Mouse (Mus musculus) midbrain, embryonic 16.5 days (tissue): Measurements from ENCODE around the gene Tubgcp2. TPM values are rescaled to one million over a fixed set of nuclear protein-coding genes. Genes with fewer than 3 reads are reported as not detected.

Experiments
- ATAC-seq: fragments of 200-750 bp; cut with Nextera tagmentation; 2 replicates; pipeline ENCODE4 v1.8.0; 2017; ENCODE audit warnings: moderate TSS enrichment
- H3K27ac ChIP-seq: fragments of 300-500 bp; sonication (generic); 2 replicates; pipeline ENCODE4 v1.5.1; 2014; ENCODE audit warnings: mild to moderate bottlenecking, low read length, mixed read lengths
- H3K27me3 ChIP-seq: fragments of 300-500 bp; sonication (generic); 2 replicates; pipeline ENCODE4 v1.6.1; 2014; ENCODE audit warnings: low read depth, low read length, mixed read lengths; ENCODE audit not compliant: control insufficient read depth, insufficient read depth
- H3K36me3 ChIP-seq: fragments of 300-500 bp; sonication (generic); 2 replicates; pipeline ENCODE4 v1.6.1; 2014; ENCODE audit warnings: mild to moderate bottlenecking, low read length, moderate library complexity, mixed read lengths; ENCODE audit not compliant: control insufficient read depth, insufficient read depth
- H3K4me1 ChIP-seq: fragments of 300-500 bp; sonication (generic); 2 replicates; pipeline ENCODE4 v1.6.1; 2014; ENCODE audit warnings: mild to moderate bottlenecking, low read length, mixed read lengths; ENCODE audit not compliant: control insufficient read depth, insufficient read depth
- H3K4me2 ChIP-seq: fragments of 300-500 bp; sonication (generic); 2 replicates; pipeline ENCODE4 v1.6.1; 2014; ENCODE audit warnings: mild to moderate bottlenecking, low read length, mixed read lengths
- H3K4me3 ChIP-seq: fragments of 300-500 bp; sonication (generic); 2 replicates; pipeline ENCODE4 v1.5.1; 2014; ENCODE audit warnings: low read depth, mild to moderate bottlenecking, low read length, moderate library complexity, mixed read lengths
- H3K9ac ChIP-seq: fragments of 300-500 bp; sonication (generic); 2 replicates; pipeline ENCODE4 v1.6.1; 2014; ENCODE audit warnings: low read depth, low read length, mixed read lengths
- H3K9me3 ChIP-seq: fragments of 300-500 bp; sonication (generic); replicated peaks from 2 replicates; pipeline ENCODE4 v1.6.1; 2014; ENCODE audit warnings: mild to moderate bottlenecking, low read length, mixed read lengths; ENCODE audit not compliant: control insufficient read depth, poor library complexity, severe bottlenecking
- WGBS: fragments of 180-500 bp; shearing (Covaris S2); extraction: QIAGEN DNeasy Blood & Tissue Kit; methylation state at CpG from one replicate; pipeline ENCODE4 v1.1.7; 2014; 5-methylcytosine and 5-hydroxymethylcytosine counted together
- polyA plus RNA-seq: library from polyadenylated mRNA; unstranded; fragments of >200 nt; fragmentation: Nextera tagmentation; extraction: Ambion mirVana; gene quantifications from 2 replicates; pipeline ENCODE4 v1.2.1, GENCODE M21; 2015

Gene Tubgcp2
- polyA plus RNA-seq, 1 experiment from 2014 or later = 58.0 TPM

GRCm38 (mm10) chr7:139993532-139993931 is 42.9 kb downstream of the Tubgcp2 start:
- no peak for ATAC-seq
- H3K27me3 ChIP-seq = no peaks in the 10 kb centered on the region
- H3K4me3 ChIP-seq = no peak overlapping the region
- H3K36me3 ChIP-seq = peaks cover 20% of the 10 kb centered on the region
- H3K9ac ChIP-seq = no peak overlapping the region
- 92% methylated on average over 6 of the region's 6 CpGs for WGBS
- no peak overlapping the region for H3K4me2 ChIP-seq
- H3K27ac ChIP-seq = no peak overlapping the region
- H3K4me1 ChIP-seq = no peaks in the 10 kb centered on the region
- H3K9me3 ChIP-seq = no peaks in the 10 kb centered on the region

DNA sequence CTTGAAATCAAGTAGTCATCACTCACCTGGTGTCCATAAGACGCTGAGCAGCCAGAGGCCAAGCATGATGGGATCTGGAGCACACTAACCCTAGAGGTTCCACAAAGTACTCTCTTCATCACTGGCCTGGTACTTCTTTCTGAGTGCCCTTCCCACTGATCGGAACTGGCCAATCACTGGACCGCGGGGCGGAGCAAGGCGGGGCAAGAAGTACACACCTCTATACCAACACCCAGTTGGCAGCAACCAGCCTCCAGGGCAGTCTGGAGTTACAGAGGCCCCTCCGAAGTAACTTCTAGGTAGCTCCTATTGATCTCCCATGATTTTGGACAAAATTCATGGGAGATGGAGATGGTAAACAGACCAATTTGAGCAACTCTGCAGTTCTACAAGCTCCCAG is 44.1 kb downstream of the Tubgcp2 start, which contains the start of gene Adam8:
Gene Adam8 (minus strand): TSS at position 157 of the 400 bp plus-strand sequence.
- H3K4me2 ChIP-seq = no peak within 1 kb of the TSS
- H3K9ac ChIP-seq = no peak within 1 kb of the TSS
- H3K36me3 ChIP-seq = peaks cover 11% of the 10 kb centered on the region
- no peaks in the 10 kb centered on the region for H3K27me3 ChIP-seq
- ATAC-seq = no peak
- H3K27ac ChIP-seq = no peak within 1 kb of the TSS
- no peak within 1 kb of the TSS for H3K4me3 ChIP-seq
- no peaks in the 10 kb centered on the region for H3K4me1 ChIP-seq
- WGBS = 28% methylated on average over 7 of the region's 7 CpGs
- H3K9me3 ChIP-seq = no peaks in the 10 kb centered on the region

GRCm38 (mm10) chr7:139990864-139991394 is 45.5 kb downstream of the Tubgcp2 start:
- no peak overlapping the region for H3K9ac ChIP-seq
- no peaks in the 10 kb centered on the region for H3K4me1 ChIP-seq
- H3K36me3 ChIP-seq = no peaks in the 10 kb centered on the region
- H3K4me2 ChIP-seq = no peak overlapping the region
- H3K9me3 ChIP-seq = no peaks in the 10 kb centered on the region
- 77% methylated on average over 8 of the region's 8 CpGs for WGBS
- no peak overlapping the region for H3K4me3 ChIP-seq
- no peak overlapping the region for H3K27ac ChIP-seq
- no peak for ATAC-seq
- no peaks in the 10 kb centered on the region for H3K27me3 ChIP-seq

DNA sequence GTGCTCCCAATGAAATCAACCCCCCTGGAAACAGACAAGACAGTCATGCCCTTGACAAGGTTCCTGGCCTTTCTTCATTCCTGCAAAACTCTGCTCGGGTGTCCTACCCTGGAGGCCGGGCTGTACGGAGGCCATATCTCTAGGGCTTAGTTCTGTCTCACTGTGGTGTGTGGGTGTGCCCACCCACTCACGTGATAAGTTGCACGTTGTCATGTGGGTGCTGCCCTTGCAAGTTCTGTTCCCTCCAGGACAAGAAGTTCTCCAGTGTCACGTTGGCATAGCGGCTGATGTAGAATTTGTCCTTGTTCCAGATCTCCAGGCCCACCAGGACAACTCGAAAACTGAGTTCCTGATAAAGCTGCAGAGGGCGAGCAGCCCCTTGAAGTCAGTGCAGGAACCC is 48.2 kb downstream of the Tubgcp2 start:
- WGBS = 91% methylated on average over 9 of the region's 9 CpGs
- Histone ChIP-seq H3K4me1 (no peaks in the 10 kb centered on the region), H3K9ac (no peak overlapping the region), H3K4me3 (no peak overlapping the region), H3K9me3 (no peaks in the 10 kb centered on the region), H3K27ac (no peak overlapping the region), H3K36me3 (no peaks in the 10 kb centered on the region; the same call in 1 of the 2 replicates), H3K27me3 (no peaks in the 10 kb centered on the region), H3K4me2 (no peak overlapping the region)
- no peak for ATAC-seq

DNA sequence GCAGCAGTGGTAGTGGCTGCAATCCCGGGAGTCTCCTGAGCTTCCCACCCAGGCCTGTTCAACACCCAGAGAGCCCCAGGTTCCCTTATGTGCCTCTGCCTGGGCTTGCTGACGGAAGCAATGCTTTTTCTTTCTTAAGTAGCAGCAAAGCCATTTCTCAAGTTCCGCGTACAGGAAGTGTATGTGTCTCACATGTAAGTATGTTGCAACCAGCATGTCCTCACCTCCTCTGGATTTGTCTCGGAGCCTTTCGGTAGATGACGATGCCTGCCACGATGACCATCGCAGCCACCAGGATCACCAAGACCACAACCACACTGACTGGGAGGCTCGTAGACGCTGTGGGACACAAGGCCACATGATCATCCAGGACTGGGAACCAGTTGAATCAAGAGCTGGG is 52.0 kb downstream of the Tubgcp2 start:
- no peaks in the 10 kb centered on the region; the same call in 1 of the 2 replicates for H3K36me3 ChIP-seq
- no peaks in the 10 kb centered on the region for H3K4me1 ChIP-seq
- no peak overlapping the region for H3K27ac ChIP-seq
- no peak for ATAC-seq
- H3K27me3 ChIP-seq = no peaks in the 10 kb centered on the region
- WGBS = 96% methylated on average over 11 of the region's 11 CpGs
- H3K9ac ChIP-seq = no peak overlapping the region
- no peaks in the 10 kb centered on the region for H3K9me3 ChIP-seq
- H3K4me3 ChIP-seq = no peak overlapping the region
- H3K4me2 ChIP-seq = no peak overlapping the region

DNA sequence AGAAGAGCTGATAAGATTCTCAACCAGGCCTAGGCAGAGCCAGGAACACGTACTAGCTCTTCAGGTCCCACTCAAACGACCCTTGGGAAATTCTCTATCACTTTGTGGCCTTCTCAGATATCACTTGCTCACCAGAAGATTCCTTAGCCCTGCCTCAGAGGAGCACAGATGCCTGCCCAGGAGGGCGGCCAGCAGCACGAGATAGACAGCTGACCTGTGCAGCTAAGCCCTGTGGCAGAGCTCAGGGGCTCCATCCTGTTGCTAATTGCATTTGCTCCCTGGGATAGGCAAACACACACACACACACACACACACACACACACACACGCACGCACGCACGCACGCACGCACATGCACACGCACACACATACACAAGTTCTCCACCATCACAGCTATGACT is 54.4 kb downstream of the Tubgcp2 start:
- Histone ChIP-seq H3K27ac (no peak overlapping the region), H3K4me3 (no peak overlapping the region), H3K9ac (no peak overlapping the region), H3K27me3 (no peaks in the 10 kb centered on the region), H3K4me2 (no peak overlapping the region), H3K4me1 (peaks cover 4% of the 10 kb centered on the region; the same call in 1 of the 2 replicates), H3K36me3 (no peaks in the 10 kb centered on the region; the same call in 1 of the 2 replicates), H3K9me3 (no peaks in the 10 kb centered on the region)
- 88% methylated on average over 11 of the region's 11 CpGs for WGBS
- ATAC-seq = no peak

DNA sequence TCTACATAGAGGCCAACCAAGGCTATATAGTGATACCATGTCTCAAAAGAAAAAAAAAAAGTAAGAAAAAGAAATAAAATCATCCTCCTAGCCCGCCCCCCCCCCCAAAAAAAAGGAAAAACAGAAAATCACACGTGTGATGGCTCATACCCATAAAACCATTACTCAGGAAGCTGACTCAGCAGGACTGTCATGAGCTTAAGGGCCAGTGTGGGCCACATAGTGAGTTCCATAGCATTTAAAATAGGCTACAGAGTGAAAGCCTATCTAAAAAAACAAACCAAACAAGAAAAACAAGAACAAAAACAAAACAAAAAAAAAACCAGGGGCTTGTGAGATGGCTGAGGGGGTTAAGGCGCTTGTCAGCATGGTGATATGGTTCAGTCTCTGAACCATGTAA is 55.7 kb downstream of the Tubgcp2 start:
- 63% methylated on average over 3 of the region's 3 CpGs for WGBS
- no peak for ATAC-seq

GRCm38 (mm10) chr7:139979011-139979719 is 57.3 kb downstream of the Tubgcp2 start:
- Histone ChIP-seq H3K27me3 (no peaks in the 10 kb centered on the region), H3K4me3 (peak overlapping the region; percentile 55), H3K4me1 (peaks cover 4% of the 10 kb centered on the region; the same call in 1 of the 2 replicates), H3K9ac (peak overlapping the region; percentile 75), H3K36me3 (no peaks in the 10 kb centered on the region; the same call in 1 of the 2 replicates), H3K4me2 (peak overlapping the region; percentile 91), H3K27ac (no peak overlapping the region), H3K9me3 (no peaks in the 10 kb centered on the region)
- ATAC-seq = peak; percentile 61
- 39% methylated on average over 13 of the region's 13 CpGs for WGBS

More for the DNA sequence above, 55.7 kb downstream of the Tubgcp2 start:
- H3K27ac ChIP-seq = no peak overlapping the region
- peaks cover 4% of the 10 kb centered on the region; the same call in 1 of the 2 replicates for H3K4me1 ChIP-seq
- no peak overlapping the region for H3K4me2 ChIP-seq
- H3K27me3 ChIP-seq = no peaks in the 10 kb centered on the region
- H3K4me3 ChIP-seq = no peak overlapping the region
- H3K9me3 ChIP-seq = no peaks in the 10 kb centered on the region
- no peaks in the 10 kb centered on the region; the same call in 1 of the 2 replicates for H3K36me3 ChIP-seq
- no peak overlapping the region for H3K9ac ChIP-seq

GRCm38 (mm10) chr7:139978278-139978892 is 58.1 kb downstream of the Tubgcp2 start, which contains the start of gene 6430531B16Rik:
TSS of gene 6430531B16Rik (minus strand) at chr7:139978755.
- ATAC-seq = peak; percentile 98
- H3K27me3 ChIP-seq = no peaks in the 10 kb centered on the region
- H3K9me3 ChIP-seq = no peaks in the 10 kb centered on the region
- peak within 1 kb of the TSS; percentile 75 for H3K9ac ChIP-seq
- H3K4me3 ChIP-seq = peak within 1 kb of the TSS; percentile 55
- no peaks in the 10 kb centered on the region for H3K36me3 ChIP-seq
- peak within 1 kb of the TSS; percentile 91 for H3K4me2 ChIP-seq
- 3% methylated on average over 32 of the region's 32 CpGs for WGBS
- H3K4me1 ChIP-seq = peaks cover 4% of the 10 kb centered on the region; the same call in 1 of the 2 replicates
- H3K27ac ChIP-seq = peak within 1 kb of the TSS; percentile 62
